Mouse (Mus musculus): Measurements from ENCODE around the gene Gm5415. TPM values are rescaled to one million over a fixed set of nuclear protein-coding genes. Genes with fewer than 3 reads are reported as not detected.
"Not testable (repeated sequence)": the region's sequence is repeated elsewhere in the genome, so short reads cannot be mapped to it uniquely, and the experiment has no call there.

The Gm5415 gene
- 0.23 and 0.47 TPM in 2 replicates for polyA plus RNA-seq (2014; fragmentation: Nextera tagmentation; extraction: Ambion mirVana)

DNA sequence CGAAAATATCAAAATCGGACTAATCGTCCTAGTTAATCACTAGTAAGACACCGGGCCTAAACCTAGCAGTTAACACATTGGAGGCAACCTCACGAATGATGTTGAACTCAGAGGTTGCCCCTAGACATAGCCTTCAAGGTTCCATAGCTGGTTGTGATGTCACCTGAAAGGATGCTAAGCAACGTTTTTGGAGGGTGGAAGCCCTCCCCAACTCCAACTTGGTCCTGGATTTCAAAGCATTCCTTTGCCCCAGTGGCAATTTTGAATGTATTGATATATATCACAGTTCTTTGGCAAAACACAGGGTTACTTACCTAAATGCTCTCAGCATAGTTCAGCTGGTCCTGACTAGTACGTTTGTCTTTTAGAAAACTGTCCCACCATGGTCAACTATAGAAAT lies at the start of gene Gm5415:
Gene Gm5415 (minus strand): TSS at position 101 of the 400 bp plus-strand sequence.
- 83% methylated on average over 2 of the region's 7 CpGs for WGBS
- not testable (repeated sequence) for DNase-seq (ENCODE audit: low spot score); ATAC-seq; H3K9ac ChIP-seq (ENCODE audit: low read length); H3K4me1 ChIP-seq (ENCODE audit: control insufficient read depth, insufficient read depth, low read length); H3K27me3 ChIP-seq (replicated peaks; ENCODE audit: control insufficient read depth, insufficient read depth, low read length); H3K9me3 ChIP-seq (replicated peaks; ENCODE audit: control insufficient read depth, low read length); H3K36me3 ChIP-seq (ENCODE audit: control insufficient read depth, insufficient read depth, low read length); H3K4me3 ChIP-seq (ENCODE audit: low read depth, low read length); H3K27ac ChIP-seq (ENCODE audit: low read depth, low read length); H3K4me2 ChIP-seq (ENCODE audit: low read length)

DNA sequence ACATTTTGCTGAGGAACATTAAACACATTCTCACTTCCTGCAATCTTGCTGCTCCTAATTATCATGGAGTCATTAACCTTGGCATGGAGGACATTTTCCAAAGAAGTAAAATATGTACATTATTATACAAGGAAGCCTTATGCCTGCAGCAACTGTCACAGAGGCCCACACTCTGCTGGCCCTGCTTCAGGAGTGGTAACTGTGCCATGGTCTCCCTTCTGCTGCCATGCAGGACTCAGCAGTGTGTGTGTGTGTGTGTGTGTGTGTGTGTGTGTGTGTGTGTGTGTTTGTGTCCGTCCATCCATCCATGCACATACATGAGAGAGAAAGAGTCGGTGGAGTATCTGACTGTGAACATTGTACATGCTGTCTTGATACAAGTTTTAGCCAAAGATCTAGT lies 21.8 kb upstream of the Gm5415 start:
- Histone ChIP-seq H3K4me2 (ENCODE audit: low read length) (no peak overlapping the region), H3K4me3 (ENCODE audit: low read depth, low read length) (no peak overlapping the region), H3K27ac (ENCODE audit: low read depth, low read length) (no peak overlapping the region), H3K4me1 (ENCODE audit: control insufficient read depth, insufficient read depth, low read length) (no peaks in the 10 kb centered on the region), H3K9ac (ENCODE audit: low read length) (no peak overlapping the region), H3K27me3 (replicated peaks; ENCODE audit: control insufficient read depth, insufficient read depth, low read length) (no peaks in the 10 kb centered on the region), H3K9me3 (replicated peaks; ENCODE audit: control insufficient read depth, low read length) (no peaks in the 10 kb centered on the region), H3K36me3 (ENCODE audit: control insufficient read depth, insufficient read depth, low read length) (no peaks in the 10 kb centered on the region)
- DNase-seq (ENCODE audit: low spot score): peak; percentile 14
- WGBS: 66% methylated on average over 2 of the region's 2 CpGs
- ATAC-seq: no peak

DNA sequence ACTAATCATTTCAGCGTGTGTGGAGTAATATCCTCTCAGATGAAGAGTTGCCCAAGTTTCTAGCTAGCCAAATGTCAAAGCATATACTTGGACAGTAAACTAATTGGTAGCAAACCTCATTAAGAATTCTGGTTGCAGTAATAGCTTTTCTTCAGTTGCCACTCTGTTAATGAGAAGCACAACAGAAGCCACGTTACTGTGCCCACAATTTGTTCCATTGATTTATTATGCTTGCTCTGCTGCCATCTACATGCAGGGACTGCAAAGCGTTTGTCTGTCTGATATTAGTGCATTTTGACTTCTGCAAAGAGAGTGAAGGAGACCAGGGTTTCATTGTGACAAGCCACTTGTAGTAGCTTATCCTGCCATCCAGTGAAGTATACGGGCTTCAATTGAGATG lies 6.8 kb upstream of the Gm5415 start:
- Histone ChIP-seq H3K4me3 (ENCODE audit: low read depth, low read length) (no peak overlapping the region), H3K27me3 (replicated peaks; ENCODE audit: control insufficient read depth, insufficient read depth, low read length) (no peaks in the 10 kb centered on the region), H3K36me3 (ENCODE audit: control insufficient read depth, insufficient read depth, low read length) (no peaks in the 10 kb centered on the region), H3K4me2 (ENCODE audit: low read length) (no peak overlapping the region), H3K9me3 (replicated peaks; ENCODE audit: control insufficient read depth, low read length) (no peaks in the 10 kb centered on the region), H3K9ac (ENCODE audit: low read length) (no peak overlapping the region), H3K27ac (ENCODE audit: low read depth, low read length) (no peak overlapping the region), H3K4me1 (ENCODE audit: control insufficient read depth, insufficient read depth, low read length) (no peaks in the 10 kb centered on the region)
- peak; percentile 83 for DNase-seq (ENCODE audit: low spot score)
- peak; percentile 84 for ATAC-seq
- WGBS: 25% methylated on average over 4 of the region's 4 CpGs

- Histone ChIP-seq H3K4me2 (ENCODE audit: low read length) (no peak overlapping the region), H3K4me3 (ENCODE audit: low read depth, low read length) (no peak overlapping the region), H3K27me3 (replicated peaks; ENCODE audit: control insufficient read depth, insufficient read depth, low read length) (no peaks in the 10 kb centered on the region), H3K36me3 (ENCODE audit: control insufficient read depth, insufficient read depth, low read length) (no peaks in the 10 kb centered on the region), H3K9ac (ENCODE audit: low read length) (no peak overlapping the region), H3K27ac (ENCODE audit: low read depth, low read length) (no peak overlapping the region), H3K4me1 (ENCODE audit: control insufficient read depth, insufficient read depth, low read length) (no peaks in the 10 kb centered on the region), H3K9me3 (replicated peaks; ENCODE audit: control insufficient read depth, low read length) (no peaks in the 10 kb centered on the region)
- WGBS: 83% methylated on average over 3 of the region's 3 CpGs
- ATAC-seq (peak; percentile 38; the same call in 1 of the 2 replicates), DNase-seq (ENCODE audit: low spot score) (peak; percentile 47)
These were observed 6.4 kb upstream of the Gm5415 start for GRCm38 (mm10) chr1:32553459-32553858.

DNA sequence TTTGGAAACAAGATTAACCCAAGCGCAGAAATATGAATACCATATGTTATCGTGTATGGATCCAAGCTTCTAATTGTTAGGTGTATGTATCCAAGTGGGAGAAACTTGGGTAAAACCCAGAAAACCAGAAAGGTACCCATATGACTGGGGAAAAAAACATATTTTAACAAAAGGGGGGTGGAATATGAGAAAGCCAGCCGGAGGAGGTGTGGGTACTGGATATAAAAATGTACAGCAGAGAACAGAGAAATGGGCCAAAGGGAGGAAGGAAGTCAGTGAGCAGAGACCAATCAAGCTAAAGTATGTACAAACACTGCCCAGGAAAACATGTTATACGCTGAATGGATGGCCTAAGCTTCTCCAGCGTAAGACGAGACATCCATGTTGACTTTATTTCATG lies 43.7 kb downstream of the Gm5415 start:
- Histone ChIP-seq H3K9ac (ENCODE audit: low read length) (no peak overlapping the region), H3K36me3 (ENCODE audit: control insufficient read depth, insufficient read depth, low read length) (no peaks in the 10 kb centered on the region), H3K9me3 (replicated peaks; ENCODE audit: control insufficient read depth, low read length) (no peaks in the 10 kb centered on the region), H3K27me3 (replicated peaks; ENCODE audit: control insufficient read depth, insufficient read depth, low read length) (no peaks in the 10 kb centered on the region), H3K27ac (ENCODE audit: low read depth, low read length) (no peak overlapping the region), H3K4me3 (ENCODE audit: low read depth, low read length) (no peak overlapping the region), H3K4me2 (ENCODE audit: low read length) (no peak overlapping the region), H3K4me1 (ENCODE audit: control insufficient read depth, insufficient read depth, low read length) (no peaks in the 10 kb centered on the region)
- ATAC-seq: no peak
- DNase-seq (ENCODE audit: low spot score): no peak
- 94% methylated on average over 6 of the region's 6 CpGs for WGBS
